Mouse (Mus musculus) intestine, postnatal 0 days (tissue): ENCODE data around the gene Pex3. TPM values are rescaled to one million over a fixed set of nuclear protein-coding genes. Genes with fewer than 3 reads are reported as not detected.
A peak's percentile ranks its signal among the peaks of the same experiment; 100 is the strongest.

Source experiments
- ATAC-seq: fragments of 200-750 bp; cut with Nextera tagmentation; 2 replicates; pipeline ENCODE4 v1.8.0; 2017; ENCODE audit warnings: mild to moderate bottlenecking, moderate TSS enrichment, moderate library complexity
- H3K27ac ChIP-seq: fragments of 300-500 bp; sonication (generic); 2 replicates; pipeline ENCODE4 v1.5.1; 2014; ENCODE audit warnings: mild to moderate bottlenecking, low read depth, low read length, moderate library complexity
- H3K27me3 ChIP-seq: fragments of 300-500 bp; sonication (generic); replicated peaks from 2 replicates; pipeline ENCODE4 v1.6.1; 2014; ENCODE audit warnings: low read length, mixed read lengths; ENCODE audit not compliant: control insufficient read depth, insufficient read depth
- H3K36me3 ChIP-seq: fragments of 300-500 bp; sonication (generic); 2 replicates; pipeline ENCODE4 v1.6.1; 2014; ENCODE audit warnings: mild to moderate bottlenecking, moderate library complexity; ENCODE audit not compliant: control insufficient read depth, insufficient read depth
- H3K4me1 ChIP-seq: fragments of 300-500 bp; sonication (generic); replicated peaks from 2 replicates; pipeline ENCODE4 v1.6.1; 2014; ENCODE audit warnings: antibody characterized with exemption, low read length, mixed read lengths; ENCODE audit not compliant: control insufficient read depth, insufficient read depth
- H3K4me2 ChIP-seq: fragments of 300-500 bp; sonication (generic); replicated peaks from 2 replicates; pipeline ENCODE4 v1.6.1; 2014; ENCODE audit warnings: low read depth, mild to moderate bottlenecking, moderate library complexity
- H3K4me3 ChIP-seq: fragments of 300-500 bp; sonication (generic); 2 replicates; pipeline ENCODE4 v1.5.1; 2014; ENCODE audit warnings: low read depth, low read length
- H3K9ac ChIP-seq: fragments of 300-500 bp; sonication (generic); 2 replicates; pipeline ENCODE4 v1.6.1; 2014; ENCODE audit warnings: mild to moderate bottlenecking, low read depth, low read length
- H3K9me3 ChIP-seq: fragments of 300-500 bp; sonication (generic); 2 replicates; pipeline ENCODE4 v1.6.1; 2016; ENCODE audit warnings: mixed run types; ENCODE audit not compliant: control insufficient read depth
- CTCF ChIP-seq: sonication (generic); IDR thresholded peaks from 2 replicates; pipeline ENCODE4 v1.5.1; 2016; ENCODE audit warnings: low read depth, mild to moderate bottlenecking, control low read depth, antibody characterized with exemption, moderate library complexity
- WGBS: fragments of 180-500 bp; shearing (Covaris S2); extraction: QIAGEN DNeasy Blood & Tissue Kit; methylation state at CpG from one replicate; pipeline ENCODE4 v1.1.7; 2014; 5-methylcytosine and 5-hydroxymethylcytosine counted together
- polyA plus RNA-seq: library from polyadenylated mRNA; unstranded; fragments of >200 nt; fragmentation: Nextera tagmentation; extraction: Ambion mirVana; gene quantifications from 2 replicates; pipeline ENCODE4 v1.2.1, GENCODE M21; 2015

Pex3 gene
- polyA plus RNA-seq, 1 experiment from 2014 or later: 21.5 TPM

GRCm38 (mm10) chr10:13474568-13474955, 78.4 kb downstream of the Pex3 start:
- 4% methylated on average over 10 of the region's 10 CpGs for WGBS
- peak; percentile 79 for ATAC-seq
- Histone ChIP-seq H3K9me3 (no peaks in the 10 kb centered on the region), H3K4me2 (peak overlapping the region; percentile 91), H3K27ac (peak overlapping the region; percentile 88), H3K4me3 (peak overlapping the region; percentile 63), H3K4me1 (no peaks in the 10 kb centered on the region), H3K9ac (peak overlapping the region; percentile 81), H3K36me3 (no peaks in the 10 kb centered on the region), H3K27me3 (no peaks in the 10 kb centered on the region)
- no peak for TF ChIP-seq CTCF

Other genes with a start within 250 kb of the Pex3 start
- 11.3 and 12.3 TPM in 2 replicates for gene Phactr2, start 78.7 kb downstream of the Pex3 start, polyA plus RNA-seq
- gene Fuca2, start 53.6 kb downstream of the Pex3 start, polyA plus RNA-seq: 1,219 and 1,230 TPM in 2 replicates
- gene Adat2, start 248 bp downstream of the Pex3 start, polyA plus RNA-seq: 2.5 and 3.2 TPM in 2 replicates